Mouse (Mus musculus) small intestine, adult 2 months (tissue): Measurements from ENCODE around the gene Rhobtb1.

Experiments
- CTCF ChIP-seq: fragments of 200-500 bp; IDR thresholded peaks from 2 replicates; pipeline ENCODE4 v1.5.1; 2012; ENCODE audit warnings: low read depth, mild to moderate bottlenecking, control low read depth, inconsistent platforms, low read length, moderate library complexity, mixed read lengths; ENCODE audit not compliant: insufficient replicate concordance, insufficient read length; ENCODE audit errors: extremely low read depth
- POLR2A ChIP-seq: fragments of 200-500 bp; IDR thresholded peaks from 2 replicates; pipeline ENCODE4 v1.6.1; 2012; ENCODE audit warnings: low read depth, mild to moderate bottlenecking, control low read depth, inconsistent platforms, low read length, moderate library complexity

GRCm38 (mm10) chr10:69276920-69277435, 125.7 kb downstream of the Rhobtb1 start:
- no peak for TF ChIP-seq POLR2A
- no peak for TF ChIP-seq CTCF
